Mouse (Mus musculus): ENCODE results near the gene Rho. TPM values are rescaled to one million over a fixed set of nuclear protein-coding genes. Genes with fewer than 3 reads are reported as not detected.

The Rho gene
- polyA plus RNA-seq, 1 experiment from 2014 or later, result not detected

- Histone ChIP-seq H3K27ac (replicated peaks) (no peak overlapping the region), H3K4me3 (no peak overlapping the region), H3K9ac (replicated peaks) (no peak overlapping the region), H3K9me3 (no peaks in the 10 kb centered on the region), H3K4me1 (no peaks in the 10 kb centered on the region), H3K36me3 (peaks cover 5% of the 10 kb centered on the region; the same call in 1 of the 2 replicates), H3K4me2 (replicated peaks) (no peak overlapping the region), H3K27me3 (no peaks in the 10 kb centered on the region)
- no peak for ATAC-seq (ENCODE audit: low FRiP score, low read depth)
- WGBS, result 86% methylated on average over 17 of the region's 17 CpGs
Measured at GRCm38 (mm10) chr6:115915601-115916445, 15.7 kb upstream of the Rho start.

- Histone ChIP-seq H3K9me3 (no peaks in the 10 kb centered on the region), H3K4me1 (no peaks in the 10 kb centered on the region), H3K36me3 (peaks cover 5% of the 10 kb centered on the region; the same call in 1 of the 2 replicates), H3K4me3 (no peak overlapping the region), H3K27ac (replicated peaks) (no peak overlapping the region), H3K4me2 (replicated peaks) (no peak overlapping the region), H3K9ac (replicated peaks) (no peak overlapping the region), H3K27me3 (no peaks in the 10 kb centered on the region)
- ATAC-seq (ENCODE audit: low FRiP score, low read depth), result no peak
- 85% methylated on average over 5 of the region's 5 CpGs for WGBS
Measured at GRCm38 (mm10) chr6:115916611-115917010, 14.9 kb upstream of the Rho start.

GRCm38 (mm10) chr6:115918615-115919014, 12.9 kb upstream of the Rho start:
- Histone ChIP-seq H3K4me1 (no peaks in the 10 kb centered on the region), H3K27me3 (no peaks in the 10 kb centered on the region), H3K4me2 (replicated peaks) (no peak overlapping the region), H3K36me3 (peaks cover 5% of the 10 kb centered on the region; the same call in 1 of the 2 replicates), H3K9ac (replicated peaks) (no peak overlapping the region), H3K27ac (replicated peaks) (no peak overlapping the region), H3K4me3 (no peak overlapping the region), H3K9me3 (no peaks in the 10 kb centered on the region)
- no peak for ATAC-seq (ENCODE audit: low FRiP score, low read depth)
- 100% methylated on average over 1 of the region's 1 CpGs for WGBS

GRCm38 (mm10) chr6:115919876-115920275, 11.7 kb upstream of the Rho start:
- peaks cover 5% of the 10 kb centered on the region; the same call in 1 of the 2 replicates for H3K36me3 ChIP-seq
- 93% methylated on average over 5 of the region's 5 CpGs for WGBS
- H3K27me3 ChIP-seq, result no peaks in the 10 kb centered on the region; the same call in 1 of the 2 replicates
- no peaks in the 10 kb centered on the region for H3K4me1 ChIP-seq
- no peak overlapping the region for H3K4me2 ChIP-seq (replicated peaks)
- H3K27ac ChIP-seq (replicated peaks), result no peak overlapping the region
- H3K9ac ChIP-seq (replicated peaks), result no peak overlapping the region
- no peak overlapping the region for H3K4me3 ChIP-seq
- ATAC-seq (ENCODE audit: low FRiP score, low read depth), result no peak
- no peaks in the 10 kb centered on the region for H3K9me3 ChIP-seq

- H3K9me3 ChIP-seq, result no peaks in the 10 kb centered on the region
- H3K4me2 ChIP-seq (replicated peaks), result no peak overlapping the region
- no peak for ATAC-seq (ENCODE audit: low FRiP score, low read depth)
- H3K4me3 ChIP-seq, result no peak overlapping the region
- H3K9ac ChIP-seq (replicated peaks), result no peak overlapping the region
- no peak overlapping the region for H3K27ac ChIP-seq (replicated peaks)
- H3K36me3 ChIP-seq, result no peaks in the 10 kb centered on the region
- WGBS, result 56% methylated on average over 6 of the region's 6 CpGs
- H3K4me1 ChIP-seq, result peaks cover 7% of the 10 kb centered on the region; the same call in 1 of the 2 replicates
- H3K27me3 ChIP-seq, result no peaks in the 10 kb centered on the region; the same call in 1 of the 2 replicates
Measured at GRCm38 (mm10) chr6:115924829-115925228, 6.7 kb upstream of the Rho start.

- 0 out of 2 replicates have a peak overlapping the region, but pooled peaks have one; percentile 8 for H3K27ac ChIP-seq (replicated peaks)
- no peaks in the 10 kb centered on the region for H3K9me3 ChIP-seq
- H3K4me3 ChIP-seq, result no peak overlapping the region
- peaks cover 7% of the 10 kb centered on the region for H3K4me1 ChIP-seq
- no peak overlapping the region for H3K9ac ChIP-seq (replicated peaks)
- ATAC-seq (ENCODE audit: low FRiP score, low read depth), result no peak
- no peaks in the 10 kb centered on the region for H3K36me3 ChIP-seq
- H3K27me3 ChIP-seq, result no peaks in the 10 kb centered on the region; the same call in 1 of the 2 replicates
- 80% methylated on average over 10 of the region's 10 CpGs for WGBS
- H3K4me2 ChIP-seq (replicated peaks), result no peak overlapping the region
Measured at GRCm38 (mm10) chr6:115926416-115926815, 5.1 kb upstream of the Rho start.

- Histone ChIP-seq H3K9me3 (no peaks in the 10 kb centered on the region), H3K4me3 (no peak overlapping the region), H3K27me3 (no peaks in the 10 kb centered on the region; the same call in 1 of the 2 replicates), H3K4me2 (replicated peaks) (no peak overlapping the region), H3K4me1 (peaks cover 7% of the 10 kb centered on the region), H3K36me3 (no peaks in the 10 kb centered on the region), H3K27ac (replicated peaks) (0 out of 2 replicates have a peak overlapping the region, but pooled peaks have one; percentile 10), H3K9ac (replicated peaks) (no peak overlapping the region)
- 84% methylated on average over 10 of the region's 10 CpGs for WGBS
- ATAC-seq (ENCODE audit: low FRiP score, low read depth), result no peak
Measured at GRCm38 (mm10) chr6:115927292-115928242, 4.0 kb upstream of the Rho start.

GRCm38 (mm10) chr6:115930018-115930417, 1.5 kb upstream of the Rho start:
- Histone ChIP-seq H3K27me3 (no peaks in the 10 kb centered on the region; the same call in 1 of the 2 replicates), H3K27ac (replicated peaks) (no peak overlapping the region), H3K4me2 (replicated peaks) (no peak overlapping the region), H3K9me3 (no peaks in the 10 kb centered on the region), H3K4me3 (no peak overlapping the region), H3K36me3 (no peaks in the 10 kb centered on the region), H3K4me1 (peaks cover 7% of the 10 kb centered on the region), H3K9ac (replicated peaks) (no peak overlapping the region)
- ATAC-seq (ENCODE audit: low FRiP score, low read depth), result no peak
- 65% methylated on average over 5 of the region's 5 CpGs for WGBS

- Histone ChIP-seq H3K27me3 (no peaks in the 10 kb centered on the region; the same call in 1 of the 2 replicates), H3K4me2 (replicated peaks) (no peak overlapping the region), H3K36me3 (no peaks in the 10 kb centered on the region), H3K9ac (replicated peaks) (no peak overlapping the region), H3K4me1 (peaks cover under 1% of the 10 kb centered on the region), H3K4me3 (no peak overlapping the region), H3K27ac (replicated peaks) (no peak overlapping the region), H3K9me3 (no peaks in the 10 kb centered on the region)
- 94% methylated on average over 3 of the region's 3 CpGs for WGBS
- no peak for ATAC-seq (ENCODE audit: low FRiP score, low read depth)
Measured at GRCm38 (mm10) chr6:115932391-115932790, 843 bp downstream of the Rho start.

- Histone ChIP-seq H3K9ac (replicated peaks) (no peak overlapping the region), H3K4me2 (replicated peaks) (no peak overlapping the region), H3K4me1 (no peaks in the 10 kb centered on the region; the same call in 1 of the 2 replicates), H3K27me3 (no peaks in the 10 kb centered on the region; the same call in 1 of the 2 replicates), H3K4me3 (no peak overlapping the region), H3K36me3 (no peaks in the 10 kb centered on the region), H3K27ac (replicated peaks) (no peak overlapping the region), H3K9me3 (peaks cover 7% of the 10 kb centered on the region; the same call in 1 of the 2 replicates)
- WGBS, result 90% methylated on average over 8 of the region's 8 CpGs
- no peak for ATAC-seq (ENCODE audit: low FRiP score, low read depth)
Measured at GRCm38 (mm10) chr6:115935544-115935943, 4.0 kb downstream of the Rho start.

GRCm38 (mm10) chr6:115938011-115938410, 6.5 kb downstream of the Rho start:
- no peaks in the 10 kb centered on the region; the same call in 1 of the 2 replicates for H3K27me3 ChIP-seq
- 87% methylated on average over 2 of the region's 2 CpGs for WGBS

More at GRCm38 (mm10) chr6:115938011-115938410, 6.5 kb downstream of the Rho start:
- Histone ChIP-seq H3K36me3 (no peaks in the 10 kb centered on the region), H3K27ac (replicated peaks) (no peak overlapping the region), H3K4me3 (no peak overlapping the region), H3K9ac (replicated peaks) (no peak overlapping the region), H3K9me3 (peaks cover 7% of the 10 kb centered on the region; the same call in 1 of the 2 replicates), H3K4me2 (replicated peaks) (no peak overlapping the region), H3K4me1 (peaks cover 3% of the 10 kb centered on the region; the same call in 1 of the 2 replicates)
- no peak for ATAC-seq (ENCODE audit: low FRiP score, low read depth)

Data from midbrain, embryonic 12.5 days (tissue).